Mouse (Mus musculus) lung, postnatal 0 days (tissue): ENCODE results near the gene Gpr15.

Experiments
- CTCF ChIP-seq: IDR thresholded peaks from 2 replicates; pipeline ENCODE4 v1.5.1; 2016; ENCODE audit warnings: antibody characterized with exemption, mild to moderate bottlenecking
- EP300 ChIP-seq: IDR thresholded peaks from 2 replicates; pipeline ENCODE4 v1.6.1; 2016; ENCODE audit warnings: antibody characterized with exemption, mild to moderate bottlenecking, control low read depth

- TF ChIP-seq CTCF (no peak), EP300 (no peak)
Observed at GRCm38 (mm10) chr16:58682046-58682445, 36.8 kb downstream of the Gpr15 start.
